Mouse (Mus musculus) hindbrain, embryonic 12.5 days (tissue): ENCODE measurements around the gene Nf2. TPM values are rescaled to one million over a fixed set of nuclear protein-coding genes. Genes with fewer than 3 reads are reported as not detected.

ENCODE experiments used
- microRNA-seq: library from miRNA; unstranded; fragments of <30 nt; microRNA quantifications from one replicate; pipeline ENCODE4, GENCODE M21; 2017
- polyA plus RNA-seq: library from polyadenylated mRNA; unstranded; fragments of >200 nt; fragmentation: Nextera tagmentation; extraction: Ambion mirVana; gene quantifications from 2 replicates; pipeline ENCODE4 v1.2.1, GENCODE M21; 2016

The Nf2 gene
- polyA plus RNA-seq, 1 experiment from 2014 or later: 77.5 TPM

Small RNA genes lying within 50 kb of the gene (microRNA-seq; reads per million reads assigned to microRNA genes)
- not detected for gene Mir6918

Other genes with a start within 250 kb of the Nf2 start
- not detected in 2 replicates for gene Gm11032, start 229.5 kb downstream of the Nf2 start, polyA plus RNA-seq
- 30.4 and 35.5 TPM in 2 replicates for gene Ascc2, start 211.8 kb downstream of the Nf2 start, polyA plus RNA-seq
- gene Uqcr10, start 145.2 kb downstream of the Nf2 start, polyA plus RNA-seq: 444 and 517 TPM in 2 replicates
- 64.6 and 68.9 TPM in 2 replicates for gene Zmat5, start 144.9 kb downstream of the Nf2 start, polyA plus RNA-seq
- gene Cabp7, start 102.8 kb downstream of the Nf2 start, polyA plus RNA-seq: 1.7 and 2.1 TPM in 2 replicates
- 100 and 101 TPM in 2 replicates for gene Nipsnap1, start 24.4 kb upstream of the Nf2 start, polyA plus RNA-seq
- 52.6 and 55.6 TPM in 2 replicates for gene Thoc5, start 45.8 kb upstream of the Nf2 start, polyA plus RNA-seq
- gene Nefh, start 98.5 kb upstream of the Nf2 start, polyA plus RNA-seq: 1.4 and 1.5 TPM in 2 replicates
- 76.4 and 83.3 TPM in 2 replicates for gene Ap1b1, start 137.3 kb upstream of the Nf2 start, polyA plus RNA-seq
- 0.96 and 1.6 TPM in 2 replicates for gene Rasl10a, start 208.6 kb upstream of the Nf2 start, polyA plus RNA-seq
- gene Gas2l1, start 215.8 kb upstream of the Nf2 start, polyA plus RNA-seq: 39.4 and 41.0 TPM in 2 replicates
- gene Rhbdd3, start 249.4 kb upstream of the Nf2 start, polyA plus RNA-seq: 27.0 and 28.9 TPM in 2 replicates
- gene Ewsr1, start 249.7 kb upstream of the Nf2 start, polyA plus RNA-seq: 823 and 828 TPM in 2 replicates